Mouse (Mus musculus): Measurements from ENCODE around the gene Mb. TPM values are rescaled to one million over a fixed set of nuclear protein-coding genes. Genes with fewer than 3 reads are reported as not detected.

Mb gene
- polyA plus RNA-seq, 1 experiment from 2014 or later = 139 TPM

DNA sequence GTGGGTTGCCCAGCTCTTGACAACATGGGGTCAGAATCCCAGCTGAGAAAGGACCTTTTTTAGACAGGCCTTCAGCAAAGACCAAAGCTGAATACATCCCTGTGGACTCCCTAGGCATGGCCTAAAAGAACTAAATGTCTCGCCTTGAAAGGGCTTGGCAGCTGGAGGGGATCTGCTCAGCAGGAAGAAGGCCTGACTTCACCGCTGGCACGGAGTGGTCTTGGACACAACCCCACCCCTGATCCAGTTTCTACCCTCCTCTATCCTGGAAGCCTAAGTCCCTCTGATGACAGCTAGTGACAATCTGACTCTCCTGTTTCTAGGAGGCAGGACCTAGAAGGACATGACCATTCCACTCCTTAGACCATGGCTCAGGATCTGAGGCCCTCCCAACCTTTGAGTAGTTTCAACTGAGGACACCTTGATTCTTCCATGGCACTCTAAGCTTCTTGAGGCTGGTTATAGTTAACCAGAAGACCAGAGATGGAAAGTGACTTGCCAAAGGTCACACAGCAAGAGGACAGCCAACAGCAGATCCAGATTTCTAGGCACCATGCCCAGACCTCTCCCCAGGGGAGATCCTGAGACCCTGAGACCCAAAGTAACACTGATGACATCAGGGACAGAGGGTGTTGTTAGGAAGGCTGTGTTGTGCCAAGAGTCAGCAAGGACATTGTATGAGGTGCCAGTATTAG is 47.1 kb downstream of the Mb start:
- ATAC-seq (replicated peaks; ENCODE audit: insufficient number of reproducible peaks, low FRiP score, low TSS enrichment) = no peak
- WGBS (ENCODE audit: insufficient replicate concordance) = 80% methylated on average over 3 of the region's 3 CpGs
- no peak overlapping the region for H3K27ac ChIP-seq (ENCODE audit: low read depth, low read length)

GRCm38 (mm10) chr15:76998878-76999588 is 51.4 kb downstream of the Mb start:
- WGBS (ENCODE audit: insufficient replicate concordance) = 34% methylated on average over 21 of the region's 21 CpGs
- ATAC-seq (replicated peaks; ENCODE audit: insufficient number of reproducible peaks, low FRiP score, low TSS enrichment) = peak; percentile 49
- H3K4me3 ChIP-seq (ENCODE audit: low read depth, low read length) = no peak overlapping the region
- H3K27me3 ChIP-seq (ENCODE audit: control insufficient read depth, insufficient read depth, low read length) = 0 out of 2 replicates have a peak, but pooled peaks cover 4% of the 10 kb centered on the region
- peaks cover 5% of the 10 kb centered on the region; the same call in 1 of the 2 replicates for H3K4me1 ChIP-seq (ENCODE audit: control insufficient read depth, insufficient read depth, low read length)
- peak overlapping the region; percentile 54; the same call in 1 of the 2 replicates for H3K9ac ChIP-seq (ENCODE audit: low read depth, low read length)
- H3K4me2 ChIP-seq = peak overlapping the region; percentile 46
- no peak overlapping the region for H3K27ac ChIP-seq (ENCODE audit: low read depth, low read length)
- no peaks in the 10 kb centered on the region for H3K9me3 ChIP-seq (replicated peaks; ENCODE audit: control insufficient read depth, low read length)
- H3K36me3 ChIP-seq (ENCODE audit: control insufficient read depth, insufficient read depth, low read length) = no peaks in the 10 kb centered on the region

More for the DNA sequence above, 47.1 kb downstream of the Mb start:
- no peaks in the 10 kb centered on the region for H3K36me3 ChIP-seq (ENCODE audit: control insufficient read depth, insufficient read depth, low read length)
- H3K9me3 ChIP-seq (replicated peaks; ENCODE audit: control insufficient read depth, low read length) = no peaks in the 10 kb centered on the region
- H3K4me3 ChIP-seq (ENCODE audit: low read depth, low read length) = no peak overlapping the region
- no peak overlapping the region for H3K9ac ChIP-seq (ENCODE audit: low read depth, low read length)
- H3K27me3 ChIP-seq (ENCODE audit: control insufficient read depth, insufficient read depth, low read length) = 0 out of 2 replicates have a peak, but pooled peaks cover 4% of the 10 kb centered on the region
- H3K4me1 ChIP-seq (ENCODE audit: control insufficient read depth, insufficient read depth, low read length) = peaks cover 5% of the 10 kb centered on the region; the same call in 1 of the 2 replicates
- H3K4me2 ChIP-seq = no peak overlapping the region

DNA sequence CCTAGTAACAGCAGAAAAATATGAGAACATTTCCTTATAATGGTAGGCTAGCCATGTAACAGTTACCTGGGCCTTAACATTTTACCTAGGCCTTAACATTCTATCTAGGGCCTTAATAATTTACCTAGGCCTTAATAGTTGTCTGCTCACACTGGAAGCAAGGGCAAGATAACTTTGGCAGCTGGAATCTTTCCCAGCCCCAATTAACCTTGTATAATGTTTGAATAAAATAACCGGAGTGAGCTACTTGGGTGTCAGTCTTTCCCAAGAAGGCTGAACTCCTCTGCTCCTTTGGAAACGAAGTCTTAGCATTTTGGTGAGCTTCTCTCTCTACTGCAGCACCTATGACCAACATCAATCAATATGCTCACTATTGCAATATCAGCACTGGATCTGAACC is 52.4 kb downstream of the Mb start:
- H3K4me3 ChIP-seq (ENCODE audit: low read depth, low read length) = no peak overlapping the region
- H3K27ac ChIP-seq (ENCODE audit: low read depth, low read length) = no peak overlapping the region
- no peak overlapping the region for H3K9ac ChIP-seq (ENCODE audit: low read depth, low read length)
- no peak for ATAC-seq (replicated peaks; ENCODE audit: insufficient number of reproducible peaks, low FRiP score, low TSS enrichment)
- no peak overlapping the region for H3K4me2 ChIP-seq
- peaks cover 5% of the 10 kb centered on the region; the same call in 1 of the 2 replicates for H3K4me1 ChIP-seq (ENCODE audit: control insufficient read depth, insufficient read depth, low read length)
- H3K36me3 ChIP-seq (ENCODE audit: control insufficient read depth, insufficient read depth, low read length) = no peaks in the 10 kb centered on the region
- H3K9me3 ChIP-seq (replicated peaks; ENCODE audit: control insufficient read depth, low read length) = no peaks in the 10 kb centered on the region
- 0 out of 2 replicates have a peak, but pooled peaks cover 4% of the 10 kb centered on the region for H3K27me3 ChIP-seq (ENCODE audit: control insufficient read depth, insufficient read depth, low read length)
- WGBS (ENCODE audit: insufficient replicate concordance) = 76% methylated on average over 2 of the region's 2 CpGs

GRCm38 (mm10) chr15:76994413-76994812 is 56.1 kb downstream of the Mb start:
- H3K36me3 ChIP-seq (ENCODE audit: control insufficient read depth, insufficient read depth, low read length) = no peaks in the 10 kb centered on the region
- H3K4me1 ChIP-seq (ENCODE audit: control insufficient read depth, insufficient read depth, low read length) = peaks cover 5% of the 10 kb centered on the region; the same call in 1 of the 2 replicates
- H3K27me3 ChIP-seq (ENCODE audit: control insufficient read depth, insufficient read depth, low read length) = 0 out of 2 replicates have a peak, but pooled peaks cover 2% of the 10 kb centered on the region
- H3K4me3 ChIP-seq (ENCODE audit: low read depth, low read length) = no peak overlapping the region
- H3K4me2 ChIP-seq = no peak overlapping the region
- H3K9ac ChIP-seq (ENCODE audit: low read depth, low read length) = no peak overlapping the region
- no peak overlapping the region for H3K27ac ChIP-seq (ENCODE audit: low read depth, low read length)
- no peaks in the 10 kb centered on the region for H3K9me3 ChIP-seq (replicated peaks; ENCODE audit: control insufficient read depth, low read length)
- ATAC-seq (replicated peaks; ENCODE audit: insufficient number of reproducible peaks, low FRiP score, low TSS enrichment) = no peak
- WGBS (ENCODE audit: insufficient replicate concordance) = 79% methylated on average over 3 of the region's 3 CpGs

GRCm38 (mm10) chr15:76987542-76988094 is 62.9 kb downstream of the Mb start:
- Histone ChIP-seq H3K4me2 (peak overlapping the region; percentile 83), H3K9ac (ENCODE audit: low read depth, low read length) (peak overlapping the region; percentile 67), H3K36me3 (ENCODE audit: control insufficient read depth, insufficient read depth, low read length) (no peaks in the 10 kb centered on the region), H3K4me3 (ENCODE audit: low read depth, low read length) (peak overlapping the region; percentile 55), H3K4me1 (ENCODE audit: control insufficient read depth, insufficient read depth, low read length) (0 out of 2 replicates have a peak, but pooled peaks cover 3% of the 10 kb centered on the region), H3K27me3 (ENCODE audit: control insufficient read depth, insufficient read depth, low read length) (0 out of 2 replicates have a peak, but pooled peaks cover 5% of the 10 kb centered on the region), H3K9me3 (replicated peaks; ENCODE audit: control insufficient read depth, low read length) (no peaks in the 10 kb centered on the region), H3K27ac (ENCODE audit: low read depth, low read length) (no peak overlapping the region)
- no peak for ATAC-seq (replicated peaks; ENCODE audit: insufficient number of reproducible peaks, low FRiP score, low TSS enrichment)
- WGBS (ENCODE audit: insufficient replicate concordance) = 6% methylated on average over 21 of the region's 21 CpGs

- Histone ChIP-seq H3K36me3 (ENCODE audit: control insufficient read depth, insufficient read depth, low read length) (no peaks in the 10 kb centered on the region), H3K27me3 (ENCODE audit: control insufficient read depth, insufficient read depth, low read length) (0 out of 2 replicates have a peak, but pooled peaks cover 5% of the 10 kb centered on the region), H3K4me3 (ENCODE audit: low read depth, low read length) (peak overlapping the region; percentile 55), H3K9me3 (replicated peaks; ENCODE audit: control insufficient read depth, low read length) (no peaks in the 10 kb centered on the region), H3K4me1 (ENCODE audit: control insufficient read depth, insufficient read depth, low read length) (0 out of 2 replicates have a peak, but pooled peaks cover 3% of the 10 kb centered on the region), H3K9ac (ENCODE audit: low read depth, low read length) (peak overlapping the region; percentile 67), H3K4me2 (peak overlapping the region; percentile 83), H3K27ac (ENCODE audit: low read depth, low read length) (no peak overlapping the region)
- WGBS (ENCODE audit: insufficient replicate concordance) = 14% methylated on average over 11 of the region's 11 CpGs
- ATAC-seq (replicated peaks; ENCODE audit: insufficient number of reproducible peaks, low FRiP score, low TSS enrichment) = no peak
Observed at GRCm38 (mm10) chr15:76987137-76987536, 63.3 kb downstream of the Mb start.

DNA sequence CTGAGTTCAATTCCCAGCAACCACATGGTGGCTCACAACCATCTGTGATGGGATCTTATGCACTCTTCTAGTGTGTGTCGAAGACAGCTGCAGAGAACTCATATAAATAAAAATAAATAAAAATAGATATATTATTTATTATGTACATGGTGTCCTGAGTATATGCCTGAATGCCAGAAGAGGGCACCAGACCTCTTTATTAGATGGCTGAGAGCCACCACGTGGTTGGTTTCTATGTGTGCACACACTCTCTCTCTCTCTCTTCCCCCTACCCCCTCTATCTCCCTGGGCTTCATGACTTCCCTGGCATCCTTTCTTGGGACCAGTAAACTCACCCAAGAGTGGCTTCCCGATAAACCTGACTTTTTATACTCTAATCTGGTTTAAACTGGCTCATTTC is 67.7 kb downstream of the Mb start:
- H3K27ac ChIP-seq (ENCODE audit: low read depth, low read length) = no peak overlapping the region
- H3K27me3 ChIP-seq (ENCODE audit: control insufficient read depth, insufficient read depth, low read length) = no peaks in the 10 kb centered on the region
- no peaks in the 10 kb centered on the region for H3K36me3 ChIP-seq (ENCODE audit: control insufficient read depth, insufficient read depth, low read length)
- no peak overlapping the region for H3K9ac ChIP-seq (ENCODE audit: low read depth, low read length)
- no peak overlapping the region for H3K4me2 ChIP-seq
- no peak overlapping the region for H3K4me3 ChIP-seq (ENCODE audit: low read depth, low read length)
- no peak for ATAC-seq (replicated peaks; ENCODE audit: insufficient number of reproducible peaks, low FRiP score, low TSS enrichment)
- H3K9me3 ChIP-seq (replicated peaks; ENCODE audit: control insufficient read depth, low read length) = no peaks in the 10 kb centered on the region
- WGBS (ENCODE audit: insufficient replicate concordance) = 46% methylated on average over 3 of the region's 3 CpGs
- 0 out of 2 replicates have a peak, but pooled peaks cover 2% of the 10 kb centered on the region for H3K4me1 ChIP-seq (ENCODE audit: control insufficient read depth, insufficient read depth, low read length)

GRCm38 (mm10) chr15:76979799-76980198 is 70.7 kb downstream of the Mb start:
- no peak overlapping the region for H3K27ac ChIP-seq (ENCODE audit: low read depth, low read length)
- ATAC-seq (replicated peaks; ENCODE audit: insufficient number of reproducible peaks, low FRiP score, low TSS enrichment) = no peak
- WGBS (ENCODE audit: insufficient replicate concordance) = 72% methylated on average over 4 of the region's 4 CpGs
- H3K4me2 ChIP-seq = no peak overlapping the region
- no peaks in the 10 kb centered on the region for H3K9me3 ChIP-seq (replicated peaks; ENCODE audit: control insufficient read depth, low read length)
- H3K4me3 ChIP-seq (ENCODE audit: low read depth, low read length) = no peak overlapping the region
- H3K27me3 ChIP-seq (ENCODE audit: control insufficient read depth, insufficient read depth, low read length) = no peaks in the 10 kb centered on the region
- no peaks in the 10 kb centered on the region for H3K4me1 ChIP-seq (ENCODE audit: control insufficient read depth, insufficient read depth, low read length)
- no peak overlapping the region for H3K9ac ChIP-seq (ENCODE audit: low read depth, low read length)
- H3K36me3 ChIP-seq (ENCODE audit: control insufficient read depth, insufficient read depth, low read length) = no peaks in the 10 kb centered on the region

All from heart, embryonic 11.5 days (tissue).